Mouse (Mus musculus) lung, postnatal 0 days (tissue): ENCODE data around the gene Ap3b2. TPM values are rescaled to one million over a fixed set of nuclear protein-coding genes. Genes with fewer than 3 reads are reported as not detected.

Source experiments
- ATAC-seq: fragments of 200-750 bp; cut with Nextera tagmentation; 2 replicates; pipeline ENCODE4 v1.8.0; 2017; ENCODE audit warnings: moderate library complexity
- DNase-seq: peaks from one replicate; pipeline ENCODE4 v3.0.0-alpha.2; 2016; ENCODE audit warnings: low spot score
- H3K27ac ChIP-seq: fragments of 300-500 bp; sonication (generic); 2 replicates; pipeline ENCODE4 v1.5.1; 2014; ENCODE audit warnings: antibody characterized with exemption, mild to moderate bottlenecking, low read length, mixed read lengths
- H3K27me3 ChIP-seq: fragments of 300-500 bp; sonication (generic); replicated peaks from 2 replicates; pipeline ENCODE4 v1.6.1; 2014; ENCODE audit warnings: low read length, mixed read lengths; ENCODE audit not compliant: insufficient read depth
- H3K36me3 ChIP-seq: fragments of 300-500 bp; sonication (generic); 2 replicates; pipeline ENCODE4 v1.6.1; 2014; ENCODE audit warnings: low read length, mixed read lengths; ENCODE audit not compliant: insufficient read depth
- H3K4me1 ChIP-seq: fragments of 300-500 bp; sonication (generic); 2 replicates; pipeline ENCODE4 v1.6.1; 2014; ENCODE audit warnings: antibody characterized with exemption, low read depth, low read length, mixed read lengths; ENCODE audit not compliant: insufficient read depth
- H3K4me2 ChIP-seq: fragments of 300-500 bp; sonication (generic); replicated peaks from 2 replicates; pipeline ENCODE4 v1.6.1; 2014; ENCODE audit warnings: low read depth, mild to moderate bottlenecking, low read length, moderate library complexity, mixed read lengths
- H3K4me3 ChIP-seq: fragments of 300-500 bp; sonication (generic); 2 replicates; pipeline ENCODE4 v1.5.1; 2014; ENCODE audit warnings: low read depth, low read length
- H3K9ac ChIP-seq: fragments of 300-500 bp; sonication (generic); replicated peaks from 2 replicates; pipeline ENCODE4 v1.6.1; 2014; ENCODE audit warnings: low read depth, mild to moderate bottlenecking
- H3K9me3 ChIP-seq: fragments of 300-500 bp; sonication (generic); 2 replicates; pipeline ENCODE4 v1.6.1; 2016; ENCODE audit warnings: low read length, mixed read lengths
- CTCF ChIP-seq: IDR thresholded peaks from 2 replicates; pipeline ENCODE4 v1.5.1; 2016; ENCODE audit warnings: antibody characterized with exemption, mild to moderate bottlenecking
- EP300 ChIP-seq: IDR thresholded peaks from 2 replicates; pipeline ENCODE4 v1.6.1; 2016; ENCODE audit warnings: antibody characterized with exemption, mild to moderate bottlenecking, control low read depth
- WGBS: fragments of 180-500 bp; shearing (Covaris S2); extraction: QIAGEN DNeasy Blood & Tissue Kit; methylation state at CpG from one replicate; pipeline ENCODE4 v1.1.7; 2014; 5-methylcytosine and 5-hydroxymethylcytosine counted together
- microRNA counts: library from miRNA; unstranded; fragments of <30 nt; microRNA quantifications from one replicate; lab custom pipeline; 2015
- polyA plus RNA-seq: library from polyadenylated mRNA; unstranded; fragments of >200 nt; fragmentation: Nextera tagmentation; extraction: Ambion mirVana; gene quantifications from 2 replicates; pipeline ENCODE4 v1.2.1, GENCODE M21; 2015

The Ap3b2 gene
- polyA plus RNA-seq, 1 experiment from 2014 or later = 0.12 TPM

- 72% methylated on average over 3 of the region's 3 CpGs for WGBS
- H3K9ac ChIP-seq = no peak overlapping the region
- no peaks in the 10 kb centered on the region for H3K27me3 ChIP-seq
- H3K36me3 ChIP-seq = no peaks in the 10 kb centered on the region
- H3K4me3 ChIP-seq = no peak overlapping the region
- no peak overlapping the region for H3K27ac ChIP-seq
- TF ChIP-seq CTCF (no peak), EP300 (no peak)
- DNase-seq (no peak), ATAC-seq (no peak)
- H3K4me2 ChIP-seq = no peak overlapping the region
- no peaks in the 10 kb centered on the region for H3K4me1 ChIP-seq
- H3K9me3 ChIP-seq = no peaks in the 10 kb centered on the region
Observed at GRCm38 (mm10) chr7:81462815-81463214, 30.9 kb downstream of the Ap3b2 start.

DNA sequence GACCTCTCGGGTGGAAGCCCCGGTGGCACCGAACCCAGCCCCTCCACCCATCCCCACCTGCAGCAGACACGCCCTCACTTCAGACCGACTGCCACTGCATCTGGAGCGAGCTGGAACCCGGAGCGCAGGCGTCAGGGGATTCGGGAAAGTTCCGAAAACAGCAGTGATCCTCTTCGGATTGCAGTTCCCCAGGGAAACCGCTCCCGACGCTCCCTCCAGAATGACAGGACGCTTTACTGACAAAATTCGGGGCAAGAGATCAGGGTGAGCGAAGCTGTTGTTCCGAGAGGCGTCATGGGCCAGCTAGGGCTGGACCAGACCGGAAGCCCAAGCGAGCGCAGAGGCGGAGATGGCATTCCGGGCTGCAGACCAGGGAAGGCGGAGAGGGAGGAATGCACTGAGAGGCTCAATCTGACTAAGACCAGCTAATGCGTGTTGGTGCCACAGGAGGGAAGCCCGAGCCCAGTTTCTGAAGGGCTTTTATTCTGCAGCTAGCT lies 38.5 kb downstream of the Ap3b2 start, which contains the start of gene Cpeb1:
TSS of gene Cpeb1 (minus strand) at position 311 of the 497 bp plus-strand sequence.
- Histone ChIP-seq H3K27ac (no peak within 1 kb of the TSS), H3K4me2 (peak within 1 kb of the TSS; percentile 88), H3K9ac (no peak within 1 kb of the TSS), H3K4me3 (peak within 1 kb of the TSS; percentile 52), H3K27me3 (peaks cover 51% of the 10 kb centered on the region), H3K9me3 (no peaks in the 10 kb centered on the region; the same call in 1 of the 2 replicates), H3K4me1 (0 out of 2 replicates have a peak, but pooled peaks cover 8% of the 10 kb centered on the region), H3K36me3 (no peaks in the 10 kb centered on the region)
- ATAC-seq (peak; percentile 83), DNase-seq (peak; percentile 81)
- 1% methylated on average over 28 of the region's 28 CpGs for WGBS
- TF ChIP-seq EP300 = no peak
- TF ChIP-seq CTCF = peak; percentile 53

DNA sequence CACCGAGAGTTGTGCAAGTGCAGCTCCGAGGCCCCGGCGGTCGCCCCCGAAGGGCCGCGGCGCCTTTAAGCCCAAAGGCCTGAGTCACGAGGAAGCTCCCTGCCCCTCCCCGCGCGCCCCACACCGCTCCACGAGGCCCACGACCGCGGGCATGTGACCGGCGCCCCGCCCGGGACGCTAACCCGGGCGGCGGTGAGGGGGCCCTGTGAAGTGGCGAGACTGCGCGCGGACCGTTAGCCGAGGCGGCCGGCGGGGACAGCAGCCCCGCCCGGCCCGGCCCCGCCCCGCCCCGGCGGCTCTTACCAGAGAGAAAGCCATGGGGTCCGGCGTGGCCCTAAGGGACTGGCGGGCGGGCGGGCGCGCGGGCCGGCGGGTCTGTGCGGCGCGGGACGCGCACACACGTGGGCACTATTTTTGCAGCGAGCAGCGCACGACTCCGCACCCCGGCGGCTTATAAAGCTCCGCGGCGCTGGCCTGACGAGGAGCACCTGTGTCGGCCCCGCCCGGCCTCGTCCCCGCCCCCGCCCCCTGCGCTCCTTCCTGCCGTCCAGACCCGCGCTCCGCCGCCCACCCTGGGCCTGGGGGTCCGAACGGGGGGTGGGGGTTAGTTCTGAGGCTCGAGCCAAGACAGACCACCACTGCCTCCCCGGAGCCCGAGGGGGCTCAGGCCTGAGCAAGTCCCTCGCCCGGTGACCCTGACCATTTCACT lies 39.2 kb downstream of the Ap3b2 start:
- H3K27me3 ChIP-seq = peaks cover 51% of the 10 kb centered on the region
- peak; percentile 40 for ATAC-seq
- H3K4me2 ChIP-seq = peak overlapping the region; percentile 88
- 3% methylated on average over 67 of the region's 87 CpGs for WGBS
- DNase-seq = no peak
- H3K36me3 ChIP-seq = no peaks in the 10 kb centered on the region
- TF ChIP-seq EP300 (no peak), CTCF (no peak)
- 0 out of 2 replicates have a peak, but pooled peaks cover 8% of the 10 kb centered on the region for H3K4me1 ChIP-seq
- no peaks in the 10 kb centered on the region; the same call in 1 of the 2 replicates for H3K9me3 ChIP-seq
- no peak overlapping the region for H3K27ac ChIP-seq
- peak overlapping the region; percentile 52 for H3K4me3 ChIP-seq
- H3K9ac ChIP-seq = no peak overlapping the region

GRCm38 (mm10) chr7:81453443-81454274 lies 40.1 kb downstream of the Ap3b2 start:
- Histone ChIP-seq H3K27me3 (peaks cover 51% of the 10 kb centered on the region), H3K4me1 (0 out of 2 replicates have a peak, but pooled peaks cover 8% of the 10 kb centered on the region), H3K4me3 (peak overlapping the region; percentile 52), H3K9me3 (no peaks in the 10 kb centered on the region; the same call in 1 of the 2 replicates), H3K27ac (no peak overlapping the region), H3K4me2 (peak overlapping the region; percentile 88), H3K36me3 (no peaks in the 10 kb centered on the region), H3K9ac (no peak overlapping the region)
- no peak for ATAC-seq
- 4% methylated on average over 61 of the region's 84 CpGs for WGBS
- TF ChIP-seq EP300 (no peak), CTCF (peak; percentile 19; the same call in 1 of the 2 replicates)
- DNase-seq = peak; percentile 7

- H3K9ac ChIP-seq = no peak overlapping the region
Observed at GRCm38 (mm10) chr7:81452971-81453441, 40.7 kb downstream of the Ap3b2 start.

More at GRCm38 (mm10) chr7:81452971-81453441, 40.7 kb downstream of the Ap3b2 start:
- H3K27me3 ChIP-seq = peaks cover 51% of the 10 kb centered on the region
- ATAC-seq = peak; percentile 25; the same call in 1 of the 2 replicates
- no peaks in the 10 kb centered on the region for H3K36me3 ChIP-seq
- DNase-seq = no peak
- H3K4me3 ChIP-seq = no peak overlapping the region
- 5% methylated on average over 21 of the region's 21 CpGs for WGBS
- H3K4me2 ChIP-seq = no peak overlapping the region
- no peak overlapping the region for H3K27ac ChIP-seq
- H3K4me1 ChIP-seq = 0 out of 2 replicates have a peak, but pooled peaks cover 8% of the 10 kb centered on the region
- no peaks in the 10 kb centered on the region; the same call in 1 of the 2 replicates for H3K9me3 ChIP-seq
- TF ChIP-seq EP300 = no peak
- no peak for TF ChIP-seq CTCF

MicroRNAs within 50 kb of the gene (microRNA counts, 519-probe panel; counts per million panel counts)
- not detected for microRNA mmu-miR-1839-3p (lab: Ali Mortazavi, UCI)
- microRNA mmu-miR-1839-5p (lab: Ali Mortazavi, UCI) = 4,099 counts per million, percentile 40 among the panel's probes with 10 or more counts

Other genes with a start within 250 kb of the Ap3b2 start
- gene Rps17, start 148.7 kb downstream of the Ap3b2 start, polyA plus RNA-seq = 860 and 899 TPM in 2 replicates
- 1.7 and 1.8 TPM in 2 replicates for gene Cpeb1, start 38.5 kb downstream of the Ap3b2 start, polyA plus RNA-seq
- gene BC048679, start 4.4 kb upstream of the Ap3b2 start, polyA plus RNA-seq = not detected in 2 replicates
- 1.0 and 1.4 TPM in 2 replicates for gene Fsd2, start 73.0 kb upstream of the Ap3b2 start, polyA plus RNA-seq
- 7.2 and 8.1 TPM in 2 replicates for gene Whamm, start 77.3 kb upstream of the Ap3b2 start, polyA plus RNA-seq
- 16.8 and 18.6 TPM in 2 replicates for gene Homer2, start 213.6 kb upstream of the Ap3b2 start, polyA plus RNA-seq